Mouse (Mus musculus): Measurements from ENCODE around the gene N4bp2. TPM values are rescaled to one million over a fixed set of nuclear protein-coding genes. Genes with fewer than 3 reads are reported as not detected.

The N4bp2 gene
- polyA plus RNA-seq, 1 experiment from 2014 or later = 34.5 TPM

GRCm38 (mm10) chr5:65794202-65794601 lies 30.9 kb downstream of the N4bp2 start:
- H3K4me1 ChIP-seq = no peaks in the 10 kb centered on the region
- no peaks in the 10 kb centered on the region for H3K27me3 ChIP-seq
- H3K27ac ChIP-seq (replicated peaks) = no peak overlapping the region
- no peak overlapping the region for H3K9ac ChIP-seq (replicated peaks)
- 94% methylated on average over 3 of the region's 3 CpGs for WGBS
- H3K4me2 ChIP-seq (replicated peaks) = no peak overlapping the region
- ATAC-seq (ENCODE audit: low FRiP score, low read depth) = no peak
- H3K4me3 ChIP-seq = no peak overlapping the region
- no peaks in the 10 kb centered on the region for H3K9me3 ChIP-seq
- peaks cover 66% of the 10 kb centered on the region for H3K36me3 ChIP-seq

- Histone ChIP-seq H3K27me3 (no peaks in the 10 kb centered on the region), H3K27ac (replicated peaks) (no peak overlapping the region), H3K9me3 (no peaks in the 10 kb centered on the region), H3K36me3 (peaks cover 66% of the 10 kb centered on the region), H3K4me2 (replicated peaks) (no peak overlapping the region), H3K4me3 (no peak overlapping the region), H3K9ac (replicated peaks) (no peak overlapping the region), H3K4me1 (no peaks in the 10 kb centered on the region)
- ATAC-seq (ENCODE audit: low FRiP score, low read depth) = no peak
- 90% methylated on average over 3 of the region's 3 CpGs for WGBS
Measured at GRCm38 (mm10) chr5:65794702-65795101, 31.4 kb downstream of the N4bp2 start.

GRCm38 (mm10) chr5:65795293-65795993 lies 32.1 kb downstream of the N4bp2 start:
- Histone ChIP-seq H3K27me3 (no peaks in the 10 kb centered on the region), H3K9me3 (no peaks in the 10 kb centered on the region), H3K4me2 (replicated peaks) (no peak overlapping the region), H3K36me3 (peaks cover 64% of the 10 kb centered on the region), H3K4me1 (no peaks in the 10 kb centered on the region), H3K4me3 (no peak overlapping the region), H3K9ac (replicated peaks) (no peak overlapping the region), H3K27ac (replicated peaks) (no peak overlapping the region)
- ATAC-seq (ENCODE audit: low FRiP score, low read depth) = no peak
- 94% methylated on average over 9 of the region's 9 CpGs for WGBS

- H3K4me1 ChIP-seq = no peaks in the 10 kb centered on the region
- no peaks in the 10 kb centered on the region for H3K9me3 ChIP-seq
- ATAC-seq (ENCODE audit: low FRiP score, low read depth) = no peak
- H3K4me3 ChIP-seq = no peak overlapping the region
- no peaks in the 10 kb centered on the region for H3K27me3 ChIP-seq
- peaks cover 62% of the 10 kb centered on the region for H3K36me3 ChIP-seq
- H3K27ac ChIP-seq (replicated peaks) = no peak overlapping the region
- H3K4me2 ChIP-seq (replicated peaks) = no peak overlapping the region
- H3K9ac ChIP-seq (replicated peaks) = no peak overlapping the region
- 91% methylated on average over 1 of the region's 1 CpGs for WGBS
Measured at GRCm38 (mm10) chr5:65795994-65796298, 32.6 kb downstream of the N4bp2 start.

GRCm38 (mm10) chr5:65823601-65824133 lies 60.3 kb downstream of the N4bp2 start:
- H3K27me3 ChIP-seq = no peaks in the 10 kb centered on the region
- H3K4me1 ChIP-seq = no peaks in the 10 kb centered on the region
- no peak for ATAC-seq (ENCODE audit: low FRiP score, low read depth)
- no peak overlapping the region for H3K9ac ChIP-seq (replicated peaks)
- no peak overlapping the region for H3K4me3 ChIP-seq
- no peak overlapping the region for H3K4me2 ChIP-seq (replicated peaks)
- H3K27ac ChIP-seq (replicated peaks) = no peak overlapping the region
- no peaks in the 10 kb centered on the region for H3K9me3 ChIP-seq
- H3K36me3 ChIP-seq = peaks cover 58% of the 10 kb centered on the region
- 68% methylated on average over 5 of the region's 5 CpGs for WGBS

- Histone ChIP-seq H3K27me3 (no peaks in the 10 kb centered on the region), H3K4me3 (no peak overlapping the region), H3K36me3 (peaks cover 46% of the 10 kb centered on the region), H3K9ac (replicated peaks) (no peak overlapping the region), H3K9me3 (no peaks in the 10 kb centered on the region), H3K27ac (replicated peaks) (no peak overlapping the region), H3K4me1 (no peaks in the 10 kb centered on the region), H3K4me2 (replicated peaks) (no peak overlapping the region)
- 95% methylated on average over 4 of the region's 4 CpGs for WGBS
- ATAC-seq (ENCODE audit: low FRiP score, low read depth) = no peak
Measured at GRCm38 (mm10) chr5:65826476-65826875, 63.2 kb downstream of the N4bp2 start.

GRCm38 (mm10) chr5:65827102-65827501 lies 63.8 kb downstream of the N4bp2 start:
- H3K9ac ChIP-seq (replicated peaks) = no peak overlapping the region
- H3K27ac ChIP-seq (replicated peaks) = no peak overlapping the region
- no peak for ATAC-seq (ENCODE audit: low FRiP score, low read depth)
- 90% methylated on average over 8 of the region's 8 CpGs for WGBS
- no peak overlapping the region for H3K4me2 ChIP-seq (replicated peaks)
- peaks cover 41% of the 10 kb centered on the region for H3K36me3 ChIP-seq
- no peaks in the 10 kb centered on the region for H3K27me3 ChIP-seq
- H3K9me3 ChIP-seq = no peaks in the 10 kb centered on the region
- H3K4me1 ChIP-seq = no peaks in the 10 kb centered on the region
- no peak overlapping the region for H3K4me3 ChIP-seq

- Histone ChIP-seq H3K9me3 (no peaks in the 10 kb centered on the region), H3K9ac (replicated peaks) (no peak overlapping the region), H3K27me3 (no peaks in the 10 kb centered on the region), H3K36me3 (peaks cover 32% of the 10 kb centered on the region), H3K4me3 (no peak overlapping the region), H3K4me1 (no peaks in the 10 kb centered on the region), H3K4me2 (replicated peaks) (no peak overlapping the region), H3K27ac (replicated peaks) (no peak overlapping the region)
- 93% methylated on average over 5 of the region's 5 CpGs for WGBS
- no peak for ATAC-seq (ENCODE audit: low FRiP score, low read depth)
Measured at GRCm38 (mm10) chr5:65828261-65828660, 64.9 kb downstream of the N4bp2 start.

GRCm38 (mm10) chr5:65829059-65829458 lies 65.7 kb downstream of the N4bp2 start:
- Histone ChIP-seq H3K27me3 (no peaks in the 10 kb centered on the region), H3K9ac (replicated peaks) (no peak overlapping the region), H3K4me2 (replicated peaks) (no peak overlapping the region), H3K4me3 (no peak overlapping the region), H3K9me3 (no peaks in the 10 kb centered on the region), H3K36me3 (peaks cover 32% of the 10 kb centered on the region), H3K4me1 (no peaks in the 10 kb centered on the region), H3K27ac (replicated peaks) (no peak overlapping the region)
- ATAC-seq (ENCODE audit: low FRiP score, low read depth) = no peak
- WGBS = 88% methylated on average over 2 of the region's 2 CpGs

- no peaks in the 10 kb centered on the region for H3K4me1 ChIP-seq
- no peak for ATAC-seq (ENCODE audit: low FRiP score, low read depth)
- H3K36me3 ChIP-seq = peaks cover 10% of the 10 kb centered on the region; the same call in 1 of the 2 replicates
- no peak overlapping the region for H3K9ac ChIP-seq (replicated peaks)
- H3K27ac ChIP-seq (replicated peaks) = no peak overlapping the region
- no peak overlapping the region for H3K4me2 ChIP-seq (replicated peaks)
- H3K9me3 ChIP-seq = no peaks in the 10 kb centered on the region
- H3K27me3 ChIP-seq = no peaks in the 10 kb centered on the region
- no peak overlapping the region for H3K4me3 ChIP-seq
- WGBS = 90% methylated on average over 11 of the region's 11 CpGs
Measured at GRCm38 (mm10) chr5:65831917-65832618, 68.7 kb downstream of the N4bp2 start.

GRCm38 (mm10) chr5:65833092-65833491 lies 69.8 kb downstream of the N4bp2 start:
- H3K4me2 ChIP-seq (replicated peaks) = no peak overlapping the region
- peaks cover 6% of the 10 kb centered on the region; the same call in 1 of the 2 replicates for H3K36me3 ChIP-seq
- no peaks in the 10 kb centered on the region for H3K9me3 ChIP-seq
- no peak overlapping the region for H3K27ac ChIP-seq (replicated peaks)
- H3K27me3 ChIP-seq = no peaks in the 10 kb centered on the region
- H3K4me1 ChIP-seq = no peaks in the 10 kb centered on the region
- no peak overlapping the region for H3K9ac ChIP-seq (replicated peaks)
- WGBS = 86% methylated on average over 3 of the region's 3 CpGs
- no peak for ATAC-seq (ENCODE audit: low FRiP score, low read depth)
- H3K4me3 ChIP-seq = no peak overlapping the region

GRCm38 (mm10) chr5:65833766-65834498 lies 70.6 kb downstream of the N4bp2 start:
- no peak overlapping the region for H3K27ac ChIP-seq (replicated peaks)
- H3K4me3 ChIP-seq = no peak overlapping the region
- peaks cover 6% of the 10 kb centered on the region; the same call in 1 of the 2 replicates for H3K36me3 ChIP-seq
- ATAC-seq (ENCODE audit: low FRiP score, low read depth) = no peak
- H3K4me2 ChIP-seq (replicated peaks) = no peak overlapping the region
- 91% methylated on average over 8 of the region's 8 CpGs for WGBS
- no peaks in the 10 kb centered on the region for H3K4me1 ChIP-seq
- no peak overlapping the region for H3K9ac ChIP-seq (replicated peaks)
- no peaks in the 10 kb centered on the region for H3K27me3 ChIP-seq
- no peaks in the 10 kb centered on the region for H3K9me3 ChIP-seq

Data from midbrain, embryonic 12.5 days (tissue).